Mouse (Mus musculus): Measurements from ENCODE around the gene Sipa1l1.

Gene Sipa1l1

DNA sequence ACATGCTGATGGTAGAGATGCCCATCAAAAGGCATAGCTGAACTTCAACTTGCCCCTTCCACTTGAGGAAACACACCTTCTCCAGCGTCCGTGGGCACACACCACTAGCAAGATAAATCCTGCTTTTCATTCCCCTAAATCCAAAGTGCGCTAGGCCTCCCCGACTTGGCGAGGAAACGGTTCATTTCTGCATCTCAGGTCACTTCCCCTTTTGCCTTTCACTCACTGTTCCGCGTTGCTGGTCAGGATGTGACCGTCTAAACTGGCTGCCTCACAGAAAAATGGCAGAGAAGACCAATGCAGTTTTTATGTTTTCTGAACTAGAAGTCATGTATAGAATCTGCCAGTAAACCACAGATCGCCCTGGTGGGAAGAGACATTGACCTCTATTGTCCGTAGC is 256.7 kb downstream of the Sipa1l1 start:
- DNase-seq (ENCODE audit: low spot score): no peak

- DNase-seq (ENCODE audit: low spot score): no peak
Measured at GRCm38 (mm10) chr12:82427416-82427815, 258.3 kb downstream of the Sipa1l1 start.

- DNase-seq (ENCODE audit: low spot score): no peak
Measured at GRCm38 (mm10) chr12:82428466-82428865, 259.3 kb downstream of the Sipa1l1 start.

DNA sequence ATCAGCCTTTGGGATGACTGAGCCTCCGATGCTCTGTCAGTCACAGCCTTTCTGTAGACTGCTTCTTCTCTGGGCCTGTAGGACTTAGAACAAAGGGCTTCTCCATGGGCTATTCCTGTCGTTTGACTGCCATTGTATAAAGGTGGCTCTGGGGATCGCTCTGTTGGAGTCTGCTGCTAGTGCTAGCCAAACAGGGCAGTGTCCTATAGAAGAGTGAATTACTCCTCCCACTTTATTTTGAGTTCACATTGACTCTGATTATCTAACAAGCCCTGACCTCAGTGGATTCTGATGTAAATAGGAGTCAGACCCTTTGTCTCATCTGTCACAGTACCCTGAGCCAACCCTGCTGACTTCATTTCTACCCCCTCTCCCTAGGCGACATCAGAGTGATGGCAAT is 264.2 kb downstream of the Sipa1l1 start:
- DNase-seq (ENCODE audit: low spot score): no peak

DNA sequence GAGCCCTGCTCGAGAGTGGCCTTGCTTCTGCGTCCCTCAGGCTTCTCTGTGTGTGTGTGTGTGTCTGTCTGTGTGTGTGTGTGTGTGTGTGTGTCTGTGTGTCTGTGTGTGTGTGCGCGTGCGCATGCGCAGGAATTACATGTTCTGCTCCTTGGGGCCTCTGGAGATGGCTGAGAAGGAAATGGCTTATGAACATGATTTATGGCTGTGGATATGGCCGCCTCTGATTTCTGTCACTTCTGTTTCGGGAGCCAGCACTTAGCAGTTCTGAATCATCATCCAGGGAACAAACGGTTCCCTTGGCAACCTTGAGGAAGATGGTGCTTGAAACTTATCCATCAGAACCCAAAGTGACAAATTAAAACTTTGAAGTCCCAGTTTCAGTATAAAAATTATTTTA is 265.5 kb downstream of the Sipa1l1 start:
- no peak for DNase-seq (ENCODE audit: low spot score)

DNA sequence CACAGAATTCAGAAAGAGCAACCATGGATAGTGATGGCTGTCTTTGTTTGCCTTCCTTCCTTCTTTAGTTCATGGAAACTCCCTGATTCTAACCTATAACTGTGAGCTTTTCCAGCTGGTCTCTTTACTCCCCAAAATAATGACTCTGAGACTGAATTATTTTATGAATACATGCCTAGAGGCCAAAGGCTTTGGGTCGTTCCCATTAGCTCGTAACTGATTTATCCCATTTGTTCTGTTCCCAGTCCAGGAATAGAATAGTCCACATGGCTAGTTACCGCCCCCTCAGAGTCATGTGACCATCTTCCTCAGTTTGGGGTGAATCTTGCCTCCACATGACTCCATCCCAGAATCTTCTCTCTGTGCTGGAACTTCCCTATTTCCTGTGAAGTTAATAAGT is 272.4 kb downstream of the Sipa1l1 start:
- DNase-seq (ENCODE audit: low spot score): no peak

DNA sequence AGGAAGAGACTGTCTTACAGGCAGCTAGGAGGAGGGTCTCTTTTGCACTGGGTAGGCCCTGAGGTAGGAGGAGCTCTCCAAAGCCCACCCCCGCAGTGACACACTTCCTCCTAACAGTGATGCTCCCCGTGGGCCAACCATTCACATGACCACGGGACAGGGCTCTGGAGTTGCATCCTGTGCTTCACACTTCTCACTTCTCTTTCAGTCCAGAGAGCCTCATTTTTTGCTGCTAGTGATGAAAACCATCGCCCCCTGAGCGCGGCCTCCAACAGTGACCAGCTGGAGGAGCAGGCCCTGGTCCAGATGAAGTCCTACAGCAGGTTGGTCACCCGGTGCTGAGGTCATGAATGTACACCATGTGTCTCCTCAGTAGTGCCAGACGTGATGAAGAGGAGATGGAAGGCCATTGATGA is 277.5 kb downstream of the Sipa1l1 start:
- DNase-seq (ENCODE audit: low spot score): no peak

GRCm38 (mm10) chr12:82448129-82448815 is 279.2 kb downstream of the Sipa1l1 start:
- no peak for DNase-seq (ENCODE audit: low spot score)

DNA sequence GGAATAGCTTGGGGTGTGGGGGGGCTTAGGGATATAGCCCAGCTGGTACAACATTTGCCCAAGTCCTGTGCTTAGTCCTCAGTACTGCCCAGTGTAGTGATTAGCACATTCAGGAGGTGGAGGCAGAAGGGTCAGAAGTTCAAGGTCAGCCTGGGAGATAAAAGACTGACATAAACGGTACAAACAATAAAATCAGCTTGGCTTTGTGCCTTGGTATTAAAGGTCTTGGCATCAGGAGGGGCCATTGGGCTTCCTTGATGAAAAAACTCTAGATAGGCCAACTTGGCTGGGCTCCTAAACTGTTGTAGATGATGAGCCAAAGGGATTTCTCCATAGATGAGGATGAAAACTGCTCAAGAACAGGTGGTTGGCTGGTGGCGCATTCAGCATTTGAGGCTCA is 283.3 kb downstream of the Sipa1l1 start:
- peak; percentile 34 for DNase-seq (ENCODE audit: low spot score)

- peak; percentile 79 for DNase-seq (ENCODE audit: low spot score)
Measured at GRCm38 (mm10) chr12:82454415-82454814, 285.3 kb downstream of the Sipa1l1 start.

DNA sequence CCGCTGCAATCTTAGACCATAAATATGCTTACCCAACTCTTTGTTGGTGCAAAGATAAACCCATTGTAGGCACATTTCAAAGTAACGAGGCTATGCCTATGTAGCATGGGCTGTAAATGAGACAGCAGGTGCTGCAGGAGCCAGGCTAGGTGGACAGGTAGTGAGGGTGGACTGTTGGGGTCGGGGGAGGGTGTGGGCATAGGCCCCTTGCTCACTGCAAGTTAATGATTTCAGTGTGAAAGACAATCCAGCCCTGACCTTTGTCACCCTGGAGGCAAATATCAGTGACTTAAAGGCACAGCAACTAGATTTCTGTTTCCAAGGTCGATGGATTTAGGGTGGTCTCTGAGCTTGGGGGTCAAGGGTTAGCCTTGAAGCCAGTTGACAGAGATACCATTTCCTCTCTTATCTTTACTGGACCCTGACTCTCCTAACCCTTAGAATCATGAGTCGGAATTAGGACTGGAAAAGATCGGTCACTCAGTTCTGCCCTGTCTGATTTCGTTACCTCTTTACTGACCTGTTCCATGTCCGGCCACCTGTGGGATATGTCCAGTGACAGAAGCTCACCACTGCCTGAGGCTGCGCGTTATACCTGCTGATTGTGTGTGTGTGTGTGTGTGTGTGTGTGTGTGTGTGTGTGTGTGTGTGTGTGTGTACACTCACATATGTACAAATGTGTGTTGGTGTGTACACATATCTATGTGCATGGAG is 286.7 kb downstream of the Sipa1l1 start:
- no peak for DNase-seq (ENCODE audit: low spot score)

DNA sequence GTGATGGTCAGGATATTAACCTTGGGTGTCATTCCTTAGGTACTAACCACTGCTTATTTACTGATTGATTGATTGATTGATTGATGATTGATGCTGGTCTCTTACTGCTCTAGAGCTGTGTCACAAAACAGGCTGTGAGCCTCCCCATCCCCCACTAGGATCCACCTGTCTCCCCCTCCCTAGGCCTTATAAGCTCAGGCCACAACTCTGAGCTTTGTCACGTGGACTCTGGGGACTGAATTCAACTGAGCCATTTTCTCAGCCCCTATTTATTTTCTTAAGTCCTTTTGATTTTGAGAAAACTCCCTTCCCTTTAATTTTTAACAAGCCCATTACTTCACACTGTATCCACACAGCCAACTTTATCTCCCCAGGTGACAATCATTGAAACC is 287.3 kb downstream of the Sipa1l1 start:
- DNase-seq (ENCODE audit: low spot score): no peak

DNA sequence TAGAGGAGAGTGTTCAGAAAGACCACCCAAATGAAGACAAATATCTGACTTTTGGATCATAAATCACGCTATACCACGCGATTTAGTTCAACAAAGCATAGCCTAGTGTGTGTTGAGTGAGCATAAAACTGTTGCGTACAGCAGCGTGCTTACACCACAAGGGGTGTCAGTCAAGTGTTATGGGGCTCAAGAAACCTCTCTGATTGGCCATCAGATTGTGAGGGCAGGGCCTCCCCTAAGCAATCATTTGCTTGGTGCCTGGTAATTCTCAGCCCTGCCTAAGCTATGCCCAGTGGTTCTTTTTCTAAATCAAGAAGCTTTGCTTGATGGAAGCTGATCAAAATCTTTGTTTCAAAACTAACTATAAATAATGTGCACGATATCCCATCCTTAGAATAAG is 288.5 kb downstream of the Sipa1l1 start:
- no peak for DNase-seq (ENCODE audit: low spot score)

- DNase-seq (ENCODE audit: low spot score): no peak
Measured at GRCm38 (mm10) chr12:82458017-82458416, 288.9 kb downstream of the Sipa1l1 start.

DNA sequence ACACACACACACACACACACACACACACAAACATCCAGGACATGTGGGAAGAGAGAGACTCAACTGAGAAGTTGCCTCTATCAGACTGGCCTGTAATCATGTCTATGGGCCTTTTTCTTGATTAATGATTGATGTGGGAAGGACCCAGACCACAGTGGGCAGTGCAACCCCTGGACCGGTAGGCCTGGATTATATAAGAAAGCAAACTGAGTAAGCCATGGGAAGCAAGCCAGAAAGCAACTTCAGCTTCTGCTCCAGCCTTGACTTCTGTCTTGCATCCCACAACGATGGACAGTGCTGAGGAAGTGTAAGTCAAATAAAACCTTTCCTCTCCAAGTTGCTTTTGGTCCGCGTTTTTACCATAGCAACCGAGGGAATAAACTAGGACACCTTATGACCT is 298.1 kb downstream of the Sipa1l1 start:
- DNase-seq (ENCODE audit: low spot score): no peak

GRCm38 (mm10) chr12:82467641-82468040 is 298.5 kb downstream of the Sipa1l1 start:
- DNase-seq (ENCODE audit: low spot score): peak; percentile 33

GRCm38 (mm10) chr12:82468416-82468815 is 299.3 kb downstream of the Sipa1l1 start:
- DNase-seq (ENCODE audit: low spot score): peak; percentile 67

GRCm38 (mm10) chr12:82469706-82470361 is 300.7 kb downstream of the Sipa1l1 start:
- DNase-seq (ENCODE audit: low spot score): peak; percentile 93

- DNase-seq (ENCODE audit: low spot score): peak; percentile 80
Measured at GRCm38 (mm10) chr12:82470362-82470936, 301.3 kb downstream of the Sipa1l1 start.

- DNase-seq (ENCODE audit: low spot score): no peak
Measured at GRCm38 (mm10) chr12:82472796-82473195, 303.7 kb downstream of the Sipa1l1 start.

DNA sequence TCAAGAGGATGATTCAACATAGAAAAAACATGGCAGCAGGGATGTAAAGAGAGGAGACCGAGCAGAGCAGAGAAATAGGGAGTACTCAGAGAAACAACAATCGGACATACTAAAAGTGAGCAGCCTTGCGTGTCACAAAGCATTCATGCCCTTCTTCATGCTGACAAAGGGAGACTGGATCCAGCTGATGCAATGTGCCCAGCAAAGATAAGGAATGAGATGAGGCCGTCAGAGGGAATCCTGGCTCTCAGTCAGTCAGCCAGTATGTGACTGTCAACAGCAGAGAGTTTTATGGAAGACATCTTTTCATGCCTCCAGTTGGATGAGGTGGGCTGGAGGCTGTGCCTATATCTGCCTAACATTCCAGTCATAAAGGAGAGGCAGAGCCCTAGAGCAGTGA is 304.1 kb downstream of the Sipa1l1 start:
- DNase-seq (ENCODE audit: low spot score): no peak

DNA sequence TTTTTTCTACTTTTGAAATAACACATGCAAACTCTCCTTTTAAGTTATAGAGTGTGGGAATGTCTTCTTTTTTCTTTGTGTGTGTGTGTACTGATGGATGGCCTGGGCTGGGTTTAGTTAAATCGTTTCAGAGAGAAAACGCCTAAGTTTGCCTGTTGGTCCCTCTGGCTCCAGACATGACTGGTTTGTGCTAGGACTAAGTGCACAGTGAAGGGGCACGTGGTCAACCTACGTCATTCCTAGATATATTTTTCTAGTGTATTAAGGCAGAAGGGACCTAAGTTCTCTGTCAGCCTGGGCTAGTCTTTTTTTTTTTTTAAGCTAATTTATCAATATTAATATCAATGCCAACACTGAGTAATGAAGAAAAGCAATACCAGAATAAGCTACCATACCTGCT is 305.3 kb downstream of the Sipa1l1 start:
- no peak for DNase-seq (ENCODE audit: low spot score)

DNA sequence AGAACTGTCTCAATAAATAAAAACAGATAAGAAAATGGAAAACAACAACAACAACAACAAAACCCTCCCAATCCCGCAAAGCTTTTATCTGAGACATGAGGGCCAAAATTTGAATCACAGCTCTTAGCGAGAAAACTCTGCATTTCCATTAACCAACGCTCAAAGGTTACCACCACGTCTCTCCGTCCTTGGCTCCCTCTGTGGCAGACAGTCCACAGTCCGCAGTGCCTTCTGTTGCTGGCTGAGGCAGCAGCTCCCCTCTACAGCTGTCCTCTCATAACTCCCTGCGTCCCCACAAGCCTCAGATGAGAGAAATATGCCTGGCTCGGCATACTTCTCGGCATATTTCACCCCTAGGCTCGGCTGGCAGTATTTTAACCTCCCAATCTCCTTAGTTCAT is 306.9 kb downstream of the Sipa1l1 start:
- no peak for DNase-seq (ENCODE audit: low spot score)
